Mouse (Mus musculus) layer of hippocampus, adult 2 months (tissue): ENCODE measurements around the gene C1qc. TPM values are rescaled to one million over a fixed set of nuclear protein-coding genes. Genes with fewer than 3 reads are reported as not detected.

Experiments
- DNase-seq, 2 experiments: peaks; one replicate each; pipeline ENCODE4 v3.0.0; 2022; ENCODE audit warnings: low spot score in 2 of 2
- H3K27ac ChIP-seq: fragments of 200-600 bp; 2 replicates; pipeline ENCODE4 v1.8.1; 2022
- H3K4me3 ChIP-seq: fragments of 200-600 bp; 2 replicates; pipeline ENCODE4 v1.8.1; 2022; ENCODE audit warnings: mild to moderate bottlenecking
- CTCF ChIP-seq: fragments of 200-600 bp; conservative IDR thresholded peaks from 2 replicates; pipeline ENCODE4 v1.8.1; 2022; ENCODE audit warnings: antibody characterized with exemption, mild to moderate bottlenecking, moderate library complexity
- total RNA-seq, 2 experiments: library from RNA; stranded (reverse); gene quantifications; 2 replicates each; pipeline ENCODE4 v1.2.3; 2021

Gene C1qc
- total RNA-seq, 2 experiments from 2014 or later: 40.0 to 41.8 TPM

DNA sequence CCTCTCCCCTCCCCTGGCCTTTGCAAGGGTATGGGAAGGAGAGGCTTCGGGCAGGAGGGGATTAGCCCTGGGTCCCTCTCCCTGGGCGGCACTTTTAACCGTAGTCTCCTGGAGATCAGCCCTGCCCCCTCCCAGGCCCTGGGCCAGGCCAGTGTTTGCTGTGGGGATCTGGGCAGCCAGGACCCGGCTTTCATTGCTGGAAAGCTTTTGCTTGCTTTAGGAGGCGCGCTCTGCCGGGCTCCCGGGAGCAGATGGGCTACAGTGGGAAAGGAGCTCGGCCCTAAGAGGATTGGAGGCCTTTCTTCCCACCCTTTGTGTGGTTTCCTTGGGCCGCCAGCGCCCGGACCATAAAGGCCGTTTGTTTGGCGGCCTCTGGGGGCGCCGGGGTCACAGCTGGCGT is 31.1 kb downstream of the C1qc start:
- TF ChIP-seq CTCF: no peak
- no peak for DNase-seq
- no peak overlapping the region for H3K4me3 ChIP-seq
- H3K27ac ChIP-seq: no peak overlapping the region

GRCm38 (mm10) chr4:136860022-136860421 is 32.8 kb downstream of the C1qc start:
- no peak overlapping the region for H3K27ac ChIP-seq
- no peak overlapping the region for H3K4me3 ChIP-seq
- TF ChIP-seq CTCF: peak; percentile 54
- no peak for DNase-seq

GRCm38 (mm10) chr4:136855081-136855480 is 37.8 kb downstream of the C1qc start:
- Histone ChIP-seq H3K4me3 (no peak overlapping the region), H3K27ac (no peak overlapping the region)
- peak in 1 of 2 experiments; percentile 60 for DNase-seq
- TF ChIP-seq CTCF: peak; percentile 75

- DNase-seq: no peak
- Histone ChIP-seq H3K27ac (no peak overlapping the region), H3K4me3 (no peak overlapping the region)
- TF ChIP-seq CTCF: no peak
These were observed 39.9 kb downstream of the C1qc start for GRCm38 (mm10) chr4:136852989-136853388.

DNA sequence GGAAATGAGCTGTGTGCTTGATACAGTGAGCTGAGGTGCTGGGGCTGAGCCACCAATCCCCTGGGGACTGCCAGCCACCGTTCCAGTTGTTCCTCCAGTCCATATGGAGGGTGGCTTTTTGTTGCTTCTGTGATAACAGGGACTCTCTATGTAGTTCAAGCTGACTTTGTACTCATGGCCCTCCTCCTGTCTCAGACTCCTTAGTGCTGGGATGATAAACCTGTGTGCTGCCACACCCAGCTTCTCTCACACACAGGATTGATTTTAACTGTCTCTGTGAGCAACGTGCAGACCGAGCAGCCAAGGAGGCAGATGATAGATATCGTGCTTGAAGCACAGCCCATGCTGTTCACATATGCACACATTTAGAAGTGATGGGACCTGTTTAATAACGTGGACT is 40.7 kb downstream of the C1qc start:
- H3K4me3 ChIP-seq: no peak overlapping the region
- TF ChIP-seq CTCF: no peak

DNA sequence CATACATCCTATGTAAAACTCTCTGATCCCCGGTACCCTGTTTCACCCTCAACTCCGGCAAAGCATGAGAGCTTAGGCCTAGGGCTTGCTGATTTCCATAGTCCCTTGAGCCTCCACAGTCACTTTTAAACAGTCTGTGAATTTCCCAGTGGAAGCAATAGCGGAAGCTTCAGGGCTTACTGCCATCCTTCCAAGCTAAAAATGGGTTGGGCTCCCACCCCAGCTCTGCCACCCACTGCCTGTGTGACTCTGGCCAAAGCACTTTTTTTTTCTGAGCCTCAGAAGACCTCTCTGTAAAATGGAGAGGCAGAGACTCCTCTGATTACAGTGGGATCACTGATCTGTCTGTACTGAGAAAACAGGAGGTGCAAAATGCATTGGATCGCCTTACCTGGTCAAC is 44.3 kb downstream of the C1qc start:
- no peak overlapping the region for H3K4me3 ChIP-seq
- H3K27ac ChIP-seq: no peak overlapping the region
- DNase-seq: no peak
- no peak for TF ChIP-seq CTCF

More for the DNA sequence above, 40.7 kb downstream of the C1qc start:
- H3K27ac ChIP-seq: no peak overlapping the region
- DNase-seq: no peak

GRCm38 (mm10) chr4:136847166-136847565 is 45.7 kb downstream of the C1qc start:
- DNase-seq: no peak
- no peak overlapping the region for H3K27ac ChIP-seq
- TF ChIP-seq CTCF: no peak
- no peak overlapping the region for H3K4me3 ChIP-seq

GRCm38 (mm10) chr4:136842802-136843201 is 50.1 kb downstream of the C1qc start:
- H3K27ac ChIP-seq: no peak overlapping the region
- DNase-seq: no peak
- no peak overlapping the region for H3K4me3 ChIP-seq
- TF ChIP-seq CTCF: no peak

DNA sequence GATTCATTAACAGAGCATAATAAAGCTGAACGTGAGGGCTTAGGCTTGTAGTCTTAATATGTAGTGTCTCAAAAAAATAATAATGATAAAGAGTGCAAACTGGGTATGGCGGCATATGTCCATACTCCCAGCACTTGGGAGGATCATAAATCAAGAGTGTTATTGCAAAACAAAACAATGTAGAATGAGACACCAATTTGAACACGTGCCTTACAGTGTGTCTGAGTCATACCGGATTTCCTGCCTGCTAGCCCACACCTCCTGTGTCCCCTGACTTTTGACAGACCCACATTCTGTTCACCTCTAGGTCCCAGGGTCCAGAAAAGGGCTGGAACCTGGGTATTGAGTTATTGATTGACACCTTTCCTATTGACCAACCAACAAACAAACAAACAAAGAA is 50.8 kb downstream of the C1qc start:
- no peak for TF ChIP-seq CTCF
- DNase-seq: no peak
- no peak overlapping the region for H3K4me3 ChIP-seq
- H3K27ac ChIP-seq: no peak overlapping the region

GRCm38 (mm10) chr4:136841056-136841455 is 51.8 kb downstream of the C1qc start:
- peak; percentile 67 to 89 for DNase-seq
- no peak overlapping the region for H3K27ac ChIP-seq
- H3K4me3 ChIP-seq: no peak overlapping the region
- peak; percentile 97 for TF ChIP-seq CTCF

Other genes starting within 250 kb of the C1qc start
- gene Ephb2, start 57.1 kb downstream of the C1qc start, total RNA-seq: 10 to 100 TPM; 21.8 to 22.1 TPM
- gene C1qb, start 6.9 kb downstream of the C1qc start, total RNA-seq: 10 to 100 TPM; 51.1 to 52.0 TPM
- gene C1qa, start 5.7 kb upstream of the C1qc start, total RNA-seq: 10 to 100 TPM; 48.1 to 48.3 TPM
- 1 to 10 TPM; 1.4 to 2.7 TPM for gene Epha8, start 63.8 kb upstream of the C1qc start, total RNA-seq
- 10 to 100 TPM; 11.3 to 12.9 TPM for gene Zbtb40, start 155.7 kb upstream of the C1qc start, total RNA-seq